Mouse (Mus musculus) G1E (cell line): ENCODE data around the gene B4galt2.

Source experiments
- GATA1 ChIP-seq: IDR thresholded peaks from 2 replicates; pipeline ENCODE4 v1.6.1; 2012; ENCODE audit warnings: borderline replicate concordance, low read length, inconsistent platforms, mixed read lengths
- TAL1 ChIP-seq: conservative IDR thresholded peaks from 2 replicates; pipeline ENCODE4 v1.6.1; 2012; ENCODE audit warnings: low read depth, low read length, inconsistent platforms, mixed read lengths

DNA sequence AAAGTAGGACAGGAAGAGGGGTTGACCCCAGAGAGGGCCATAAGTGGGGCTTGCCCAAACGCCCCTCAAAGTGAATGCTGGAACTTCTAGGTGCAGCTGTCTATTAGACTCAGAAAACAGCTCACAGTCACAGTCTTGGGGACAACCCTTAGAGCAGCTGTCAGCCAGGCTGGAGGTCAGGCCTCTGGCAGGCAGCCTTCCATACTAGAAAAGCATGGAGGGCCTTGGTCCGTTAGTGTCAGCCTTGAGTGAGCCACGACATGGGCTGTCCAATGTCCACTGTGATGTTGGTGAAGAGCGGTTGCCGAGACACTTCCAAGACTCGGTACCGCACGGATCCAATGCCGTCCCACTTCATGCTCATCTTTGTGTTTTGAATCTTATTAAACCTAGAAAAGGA is 9.7 kb downstream of the B4galt2 start:
- no peak for TF ChIP-seq TAL1
- no peak for TF ChIP-seq GATA1
